Mouse (Mus musculus) left cerebral cortex, adult 9 months (tissue): ENCODE measurements around the gene Gm45618.
A peak's percentile ranks its signal among the peaks of the same experiment; 100 is the strongest.
"Not testable (repeated sequence)": the region's sequence is repeated elsewhere in the genome, so short reads cannot be mapped to it uniquely, and the experiment has no call there.

Experiments used
- DNase-seq, 2 experiments: peaks; one replicate each; pipeline ENCODE4 v3.0.0; 2022; ENCODE audit warnings: low spot score in 2 of 2

Gm45618 gene

DNA sequence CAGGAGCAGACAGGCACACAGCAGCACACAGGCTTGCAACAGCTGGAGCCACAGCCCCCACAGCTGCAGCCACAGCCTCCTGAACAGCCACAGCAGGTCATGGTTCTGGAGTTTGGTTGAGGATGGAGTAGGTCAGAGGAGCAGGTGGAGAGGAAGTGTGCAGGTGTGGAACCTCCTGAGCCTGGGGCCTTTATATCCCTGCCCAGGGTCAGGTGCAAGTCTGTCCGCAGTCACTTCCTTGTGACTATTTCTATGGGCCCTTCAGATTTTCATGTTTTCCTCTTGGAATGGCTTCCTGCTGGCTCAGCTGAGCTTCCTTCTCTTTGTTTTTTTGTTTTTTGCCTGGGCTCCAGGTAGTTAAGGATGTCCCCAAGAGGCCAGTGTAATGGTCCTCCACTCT is at the start of gene Gm45618:
Gene Gm45618 (minus strand): TSS at position 101 of the 400 bp plus-strand sequence.
- DNase-seq: not testable (repeated sequence)

DNA sequence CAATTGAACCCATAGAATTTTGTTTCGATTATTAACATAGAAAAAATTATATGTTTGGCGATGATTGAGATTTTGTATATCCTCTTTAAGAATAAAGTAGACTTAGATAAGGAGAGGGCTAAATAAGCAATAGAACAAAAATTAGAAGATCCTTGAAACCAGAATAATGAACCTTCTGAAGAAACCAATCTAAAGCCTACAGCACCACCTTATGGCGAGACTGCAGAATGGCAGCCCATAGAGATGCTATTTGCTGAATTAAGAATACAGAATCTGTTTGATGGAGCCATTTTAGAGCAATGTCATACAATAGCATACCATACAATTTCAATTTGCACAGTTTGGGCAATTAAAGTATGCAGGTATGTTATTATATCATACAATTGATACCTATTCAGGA is 49.3 kb upstream of the Gm45618 start:
- DNase-seq: no peak

DNA sequence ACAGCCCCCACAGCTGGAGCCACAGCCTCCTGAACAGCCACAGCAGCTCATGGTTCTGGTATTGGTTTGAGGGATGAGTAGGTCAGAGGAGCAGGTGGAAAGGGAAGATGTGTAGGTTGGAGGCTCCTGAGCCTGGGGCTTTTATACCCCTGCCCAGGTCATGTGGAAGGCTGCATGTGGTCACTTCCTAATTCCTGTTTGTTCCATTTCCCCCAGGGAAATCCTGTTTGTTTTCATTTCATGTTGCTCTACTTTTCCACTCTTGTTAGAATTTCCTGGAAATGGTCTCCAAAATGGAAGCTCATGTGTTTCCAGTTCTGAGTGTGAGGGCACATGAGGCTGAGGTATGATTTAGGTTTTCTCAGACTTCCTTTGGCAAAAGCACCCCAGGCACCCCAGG is 45.1 kb upstream of the Gm45618 start, which contains the start of gene Gm4553:
Gene Gm4553 (minus strand): TSS at position 101 of the 400 bp plus-strand sequence.
- not testable (repeated sequence) for DNase-seq

DNA sequence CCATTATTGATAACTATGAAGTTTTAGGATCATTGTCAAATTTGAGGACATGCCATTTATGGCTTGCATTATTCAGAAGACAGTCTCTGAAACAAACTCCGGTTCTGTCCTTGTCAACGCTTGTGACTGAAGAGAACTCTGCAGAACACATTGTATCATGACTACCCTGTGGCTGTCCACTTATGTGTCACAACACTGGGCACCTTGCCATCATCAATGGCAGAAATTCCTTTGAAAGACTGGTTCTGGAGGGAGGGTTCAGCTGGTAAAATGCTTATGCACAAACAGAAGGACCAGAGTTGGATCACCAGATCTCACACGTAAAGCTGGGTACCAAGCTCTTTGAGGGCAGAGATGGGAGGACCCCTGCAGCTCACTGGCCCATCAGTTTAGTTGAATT is 38.8 kb upstream of the Gm45618 start:
- DNase-seq: no peak

DNA sequence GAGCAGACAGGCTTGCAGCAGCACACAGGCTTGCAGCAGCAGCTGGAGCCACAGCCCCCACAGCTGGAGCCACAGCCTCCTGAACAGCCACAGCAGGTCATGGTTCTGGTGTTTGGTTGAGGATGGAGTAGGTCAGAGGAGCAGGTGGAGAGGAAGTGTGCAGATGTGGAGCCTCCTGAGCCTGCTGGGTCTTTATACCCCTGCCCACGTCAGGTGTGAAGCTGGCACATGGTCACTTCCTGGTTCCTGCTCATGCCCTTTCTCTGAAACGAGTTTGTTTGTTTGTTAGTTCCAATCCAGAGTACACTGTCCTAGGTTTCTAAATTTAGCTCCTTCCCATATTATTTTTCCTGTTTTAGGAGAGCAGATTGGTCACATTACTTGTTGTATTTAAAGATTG is 36.5 kb upstream of the Gm45618 start, which contains the start of gene Gm29735:
Gene Gm29735 (minus strand): TSS at position 101 of the 400 bp plus-strand sequence.
- not testable (repeated sequence) for DNase-seq

DNA sequence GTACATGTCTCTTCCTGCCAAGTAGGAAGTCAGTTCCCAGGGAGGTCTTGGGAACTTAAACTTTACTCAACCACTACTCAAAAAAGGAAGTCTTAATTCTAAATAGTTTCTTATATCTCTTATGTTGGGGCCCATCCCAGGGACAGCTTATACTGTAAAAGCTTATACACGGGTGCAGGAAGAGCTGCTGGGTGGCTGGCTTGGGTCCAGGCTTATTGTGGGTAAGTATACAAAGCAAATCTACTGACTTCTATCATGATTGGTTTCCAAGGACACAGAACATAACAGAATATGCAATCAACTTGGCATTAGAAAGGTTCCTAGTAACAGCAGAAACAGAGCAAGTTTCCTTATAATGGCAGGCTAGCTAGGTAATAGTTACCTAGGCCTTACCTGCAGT is 34.8 kb upstream of the Gm45618 start:
- DNase-seq: no peak

DNA sequence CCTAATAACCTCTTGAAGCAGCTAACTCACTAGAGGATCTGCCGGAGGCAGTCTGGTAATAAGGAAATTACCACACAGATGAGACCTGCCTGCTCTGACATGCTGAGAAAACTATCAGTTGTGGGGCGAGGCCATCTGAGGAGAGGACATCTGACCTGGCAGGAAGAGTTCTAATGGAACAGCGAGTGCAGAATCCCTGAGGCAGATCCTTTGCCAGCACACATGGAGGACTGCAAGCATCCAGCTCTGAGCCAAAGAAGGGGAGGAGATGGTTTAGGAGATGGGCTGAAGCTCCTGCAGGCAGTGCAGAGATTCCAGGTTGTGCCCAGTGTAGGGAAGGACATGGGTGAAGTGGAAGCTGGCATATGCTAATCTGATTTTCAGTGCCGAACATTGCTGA is 31.7 kb upstream of the Gm45618 start:
- DNase-seq: no peak

DNA sequence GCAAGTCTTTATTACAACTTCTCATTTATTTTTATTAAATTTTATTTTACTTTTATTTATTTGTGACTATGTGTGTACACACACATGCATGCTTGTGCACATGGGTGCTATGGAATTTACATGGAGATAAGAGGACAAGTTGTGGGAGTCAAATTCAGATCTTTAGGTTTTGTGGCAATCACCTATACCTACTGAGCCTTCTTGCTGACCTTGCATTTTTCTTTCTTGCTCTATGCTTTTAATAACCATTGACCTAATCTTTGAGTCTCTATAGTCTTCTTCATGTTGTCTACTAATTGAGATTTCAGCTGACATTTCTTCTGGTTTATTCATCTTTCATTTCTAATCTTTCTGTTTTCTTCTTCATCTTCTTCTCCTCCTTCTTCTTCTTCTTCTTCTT is 28.1 kb upstream of the Gm45618 start:
- no peak for DNase-seq

DNA sequence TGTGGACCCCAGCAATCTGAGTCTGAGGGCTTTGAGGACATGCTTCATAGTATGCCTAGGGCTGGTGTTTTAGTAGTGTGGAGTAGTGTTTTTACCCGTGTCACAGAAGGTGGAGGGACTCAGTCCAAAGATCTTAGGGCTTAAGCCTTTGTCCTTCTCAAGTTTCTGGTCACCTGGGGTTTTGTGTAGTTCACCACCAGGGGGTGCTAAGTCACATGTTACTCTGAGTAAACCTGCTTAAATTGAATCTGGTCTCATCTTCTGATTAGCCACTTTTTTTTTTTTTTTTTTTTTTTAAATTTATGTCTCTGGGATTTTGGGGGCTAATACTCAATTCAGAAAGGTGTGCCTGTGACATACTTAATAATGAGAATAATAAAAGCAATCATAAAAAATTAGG is 25.5 kb upstream of the Gm45618 start:
- peak in 1 of 2 experiments; percentile 38 for DNase-seq

DNA sequence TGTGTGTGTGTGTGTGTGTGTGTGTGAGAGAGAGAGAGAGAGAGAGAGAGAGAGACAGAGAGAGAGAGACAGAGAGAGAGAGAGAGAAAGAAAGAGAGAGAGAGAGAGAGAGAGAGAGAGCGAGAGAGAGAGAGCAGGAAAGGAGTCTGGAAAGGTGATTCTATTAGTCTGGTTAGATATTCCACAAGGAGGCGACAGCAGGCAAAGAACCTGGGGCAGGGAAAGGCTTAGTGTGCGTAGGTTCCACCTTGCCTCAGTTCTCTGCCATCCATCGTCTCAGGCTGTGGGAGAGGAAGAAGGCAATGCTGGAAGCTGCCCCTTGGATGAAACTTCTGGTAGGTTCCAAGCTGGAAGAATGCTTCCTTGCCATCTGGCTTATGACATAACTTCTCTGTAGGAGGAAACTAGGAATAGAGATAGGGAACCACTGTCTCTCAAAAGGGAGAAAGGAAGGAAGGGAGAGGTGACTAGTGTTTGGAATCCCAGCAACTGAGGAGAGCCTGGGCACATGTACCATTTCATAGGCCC is 24.9 kb upstream of the Gm45618 start:
- DNase-seq: peak in 1 of 2 experiments; percentile 37

DNA sequence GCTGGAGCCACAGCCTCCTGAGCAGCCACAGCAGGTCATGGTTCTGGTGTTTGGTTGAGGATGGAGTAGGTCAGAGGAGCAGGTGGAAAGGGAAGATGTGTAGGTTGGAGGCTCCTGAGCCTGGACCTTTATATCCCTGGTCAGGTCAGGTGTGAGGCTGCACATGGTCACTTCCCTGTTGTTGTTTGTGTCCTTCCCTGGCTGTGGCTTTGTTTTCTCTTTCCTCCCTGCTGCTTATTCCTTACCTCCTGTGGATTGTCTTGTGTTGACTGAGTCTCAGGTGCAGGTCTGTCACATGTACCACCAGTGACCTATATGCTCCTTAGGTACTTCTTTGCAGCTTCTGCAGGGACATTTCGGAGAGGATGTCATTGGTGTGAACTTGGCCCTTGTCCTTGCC is 24.0 kb upstream of the Gm45618 start, which contains the start of gene Gm45337:
Gene Gm45337 (minus strand): TSS at position 101 of the 400 bp plus-strand sequence.
- no peak for DNase-seq

DNA sequence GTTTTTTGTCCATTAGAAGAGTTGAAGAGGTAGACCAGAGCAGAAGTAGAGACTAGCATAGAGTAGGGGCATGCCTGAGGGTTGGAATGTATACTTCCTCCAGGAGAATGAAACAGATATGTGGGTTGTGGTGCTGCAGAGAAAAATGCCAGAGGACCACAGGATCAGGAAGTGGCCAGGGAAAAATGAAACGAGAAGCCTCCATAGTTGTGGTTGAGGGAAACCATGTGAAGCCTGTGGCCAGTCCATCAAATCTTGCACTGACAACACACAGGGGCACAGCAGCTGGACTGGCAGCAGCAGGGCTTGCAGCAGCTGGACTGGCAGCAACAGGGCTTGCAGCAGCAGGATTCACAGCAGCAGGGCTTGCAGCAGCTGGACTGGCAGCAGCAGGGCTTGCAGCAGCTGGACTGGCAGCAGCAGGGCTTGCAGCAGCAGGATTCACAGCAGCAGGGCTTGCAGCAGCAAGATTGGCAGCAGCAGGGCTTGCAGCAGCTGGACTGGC is 23.0 kb upstream of the Gm45618 start:
- DNase-seq: not testable (repeated sequence)

DNA sequence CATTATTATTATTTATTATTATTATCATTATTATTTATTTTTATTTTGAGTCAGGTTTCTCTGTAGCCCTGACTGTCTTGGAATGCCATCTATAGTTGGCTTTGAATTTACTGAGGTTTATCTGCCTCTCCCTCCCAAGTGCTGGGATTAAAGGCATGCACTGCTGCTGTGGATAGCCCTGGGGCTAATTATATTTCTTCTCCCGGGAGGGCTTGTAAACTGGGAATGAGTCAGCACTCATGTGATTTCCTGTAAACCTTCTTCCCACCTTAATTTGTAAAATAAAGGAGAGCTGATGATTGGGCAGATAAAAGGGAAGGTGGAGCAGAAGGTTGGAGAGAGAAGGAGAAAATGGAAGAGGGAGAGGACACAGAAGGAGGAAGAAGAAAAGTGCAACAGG is 20.2 kb upstream of the Gm45618 start:
- no peak for DNase-seq

DNA sequence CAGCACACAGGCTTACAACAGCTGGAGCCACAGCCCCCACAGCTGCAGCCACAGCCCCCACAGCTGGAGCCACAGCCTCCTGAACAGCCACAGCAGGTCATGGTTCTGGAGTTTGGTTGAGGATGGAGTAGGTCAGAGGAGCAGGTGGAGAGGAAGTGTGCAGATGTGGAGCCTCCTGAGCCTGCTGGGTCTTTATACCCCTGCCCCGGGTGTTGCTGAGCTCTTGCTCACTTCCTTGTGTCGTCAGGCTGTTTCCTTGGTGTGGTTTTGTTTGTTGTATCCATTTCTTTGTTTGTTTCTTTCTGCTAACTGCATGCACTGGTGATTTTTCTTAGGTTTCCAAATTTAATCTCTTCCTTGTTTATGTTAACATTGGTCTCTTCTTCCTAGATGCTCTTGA is 15.4 kb upstream of the Gm45618 start, which contains the start of gene Gm39115:
Gene Gm39115 (minus strand): TSS at position 101 of the 400 bp plus-strand sequence.
- DNase-seq: not testable (repeated sequence)

DNA sequence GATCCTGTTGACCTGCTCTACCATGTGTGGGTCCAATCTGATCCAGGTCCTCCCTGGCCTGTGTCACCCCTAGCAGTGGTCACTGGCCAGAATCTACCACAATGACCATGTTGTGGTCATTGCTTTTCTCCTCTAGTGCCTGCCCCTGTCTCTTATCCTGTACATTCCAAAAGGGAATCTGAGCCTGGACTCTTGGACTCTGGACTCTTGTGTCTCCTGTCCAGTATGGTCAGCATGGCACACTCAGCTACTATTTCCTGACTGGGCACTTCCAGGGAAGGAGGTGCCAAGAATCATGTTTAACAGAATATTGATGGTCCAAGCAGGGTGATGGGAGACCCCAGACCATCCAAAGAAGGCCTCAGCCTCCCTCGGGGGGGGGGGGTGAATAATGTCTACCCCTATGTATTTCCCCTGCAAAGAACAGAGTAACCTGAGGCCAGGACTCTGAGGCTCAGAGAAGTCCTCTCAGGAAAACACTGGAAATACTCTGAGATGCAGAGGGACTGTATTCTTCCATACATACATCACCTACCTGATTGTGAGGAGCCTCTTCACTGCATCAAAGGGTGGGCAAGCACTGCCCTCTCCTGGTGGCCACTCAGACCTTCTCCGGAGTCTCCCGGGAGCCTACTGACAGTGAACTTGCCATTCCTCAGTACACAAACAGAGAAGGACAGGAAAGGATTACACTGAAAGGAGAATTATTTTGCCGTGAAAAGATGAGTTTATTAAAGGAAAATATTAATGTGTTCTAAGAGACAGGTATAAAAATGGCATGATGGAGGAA is 13.9 kb upstream of the Gm45618 start:
- DNase-seq: peak in 1 of 2 experiments; percentile 17

DNA sequence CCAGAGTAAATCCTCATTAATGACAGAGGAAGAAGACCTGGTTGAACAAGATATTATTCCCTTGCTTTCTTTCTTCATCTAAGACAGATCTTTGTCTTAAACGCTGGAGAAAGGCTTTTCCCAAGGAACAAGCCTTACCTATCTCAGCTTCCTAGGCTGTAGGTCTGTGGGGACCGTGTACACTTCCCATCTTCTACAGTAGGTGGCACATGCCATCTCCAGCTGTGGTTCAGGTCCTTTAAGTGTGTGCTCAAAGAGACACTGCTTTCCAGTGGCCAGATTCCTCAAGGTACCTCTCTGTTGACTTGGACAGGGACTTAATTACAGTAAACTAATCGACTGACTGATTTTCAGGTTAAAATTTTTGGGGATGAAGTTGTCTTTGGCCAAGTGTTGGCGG is 8.3 kb upstream of the Gm45618 start:
- no peak for DNase-seq

DNA sequence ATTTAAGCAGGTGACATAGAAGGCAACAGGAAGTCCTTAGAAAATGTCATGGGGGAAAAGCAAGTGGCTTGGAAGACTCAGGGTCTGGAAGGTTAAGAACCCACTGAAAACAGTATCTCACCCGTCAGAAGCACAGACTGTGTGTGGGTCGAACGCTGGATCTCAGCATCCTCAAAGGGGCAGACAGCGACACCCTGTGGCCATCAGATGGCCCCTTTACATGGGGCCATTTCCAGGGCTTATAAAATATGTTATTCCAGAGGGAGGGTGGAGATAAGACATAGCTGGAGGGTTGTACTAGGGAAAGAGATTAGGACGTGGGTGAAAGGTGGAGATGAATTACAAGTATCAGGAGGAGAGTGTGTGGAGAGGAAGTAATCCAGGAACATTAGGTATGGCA is 897 bp downstream of the Gm45618 start:
- DNase-seq: no peak

DNA sequence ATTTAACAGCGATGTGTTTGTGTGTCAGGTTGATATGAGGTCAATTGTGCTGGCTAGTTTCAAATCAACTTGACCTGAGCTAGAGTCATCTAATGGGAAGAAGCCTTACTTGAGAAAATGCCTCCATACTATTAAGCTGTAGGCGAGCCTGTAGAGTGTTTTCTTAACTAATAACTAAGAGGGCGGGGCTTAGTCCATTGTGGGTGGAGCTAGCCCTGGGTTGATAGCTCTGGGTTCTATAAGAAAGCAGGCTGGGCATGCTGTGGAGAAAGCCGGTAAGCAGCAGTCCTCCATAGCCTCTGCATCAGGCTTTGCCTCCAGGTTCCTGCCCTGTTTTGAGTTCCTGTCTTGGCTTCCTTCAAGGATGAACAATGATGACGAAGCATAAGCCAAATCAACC is 15.8 kb downstream of the Gm45618 start:
- DNase-seq: no peak

DNA sequence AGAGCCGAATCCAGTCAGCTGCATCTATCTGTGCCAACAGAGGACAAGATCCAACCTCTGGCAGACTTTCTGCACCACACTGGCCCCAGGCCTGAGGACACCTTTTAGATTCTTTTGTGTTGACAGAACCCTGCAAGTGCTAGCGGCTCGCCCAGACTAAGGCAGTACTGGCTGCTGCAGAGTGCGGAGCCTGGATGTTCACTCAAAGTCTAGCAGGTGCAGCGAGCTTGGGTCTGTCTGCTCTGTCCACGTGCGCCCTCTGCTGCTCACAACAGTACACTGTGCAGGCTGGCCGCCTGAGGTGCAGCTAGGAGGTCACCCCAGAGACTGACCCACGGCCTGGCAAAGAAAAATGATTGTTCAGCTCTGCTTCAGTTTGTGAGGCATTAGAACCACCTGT is 22.8 kb downstream of the Gm45618 start:
- peak in 1 of 2 experiments; percentile 85 for DNase-seq

DNA sequence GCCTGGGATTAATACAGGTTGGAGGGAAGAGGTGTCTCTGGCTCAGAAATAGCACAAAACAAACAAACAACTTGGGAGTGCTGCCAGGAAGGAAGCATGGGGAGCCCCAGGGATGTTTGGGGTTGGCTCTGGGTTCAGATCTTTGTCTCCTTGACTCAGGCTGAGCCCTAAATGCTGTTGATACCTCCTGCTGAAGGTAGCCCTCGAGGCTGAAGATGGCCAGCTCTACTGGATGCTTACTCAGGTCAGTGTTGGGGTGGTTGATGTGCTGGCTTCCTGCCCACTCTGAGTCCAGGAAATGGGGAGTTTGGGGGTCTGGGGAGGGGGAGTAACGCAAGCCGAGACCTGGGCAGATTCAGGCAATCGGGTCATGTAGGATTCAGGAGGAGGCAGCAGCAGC is 23.8 kb downstream of the Gm45618 start:
- no peak for DNase-seq

DNA sequence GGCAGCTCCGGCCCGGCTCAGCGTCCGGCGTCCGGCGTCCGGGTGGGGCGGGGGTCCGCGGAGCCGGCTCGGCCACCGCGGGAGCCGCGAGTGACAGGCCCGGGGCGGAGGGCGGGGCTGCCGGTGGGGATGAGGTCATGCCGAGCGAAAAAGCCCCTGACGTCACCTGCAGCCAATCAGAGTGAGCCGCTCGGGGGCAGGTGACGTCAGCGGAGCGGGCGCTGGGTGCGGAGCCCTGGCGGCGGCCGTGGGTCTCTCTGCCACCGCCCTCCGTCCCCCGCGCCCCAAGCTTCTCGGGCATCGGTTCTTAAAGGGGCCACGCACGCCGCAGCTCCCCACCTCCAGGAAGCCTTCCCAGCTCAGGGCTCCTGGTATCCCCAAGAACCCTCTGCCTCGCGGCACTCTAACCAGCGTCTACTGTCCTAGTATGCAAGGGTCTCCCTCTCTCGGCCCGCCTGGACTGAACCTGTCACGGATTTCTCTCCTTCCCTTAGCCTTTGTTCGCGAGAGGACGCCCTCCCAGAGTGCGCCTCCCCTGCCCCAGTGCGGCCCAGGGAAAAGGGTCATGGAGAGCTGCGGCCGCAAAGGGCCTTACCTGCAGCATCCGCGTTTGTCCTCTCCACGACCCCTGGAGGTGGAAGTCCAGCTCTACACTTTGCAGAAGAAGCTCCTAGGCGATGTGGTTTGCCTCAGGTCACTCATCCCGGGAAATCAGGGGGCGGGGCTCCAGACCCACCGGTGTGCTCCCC is 25.2 kb downstream of the Gm45618 start, which contains the start of gene Dusp8:
Gene Dusp8 (minus strand): TSS at position 661 of the 749 bp plus-strand sequence.
- DNase-seq: peak; percentile 81 to 95
